Mouse (Mus musculus): ENCODE measurements around the gene Klk1b1.
"Not testable (repeated sequence)": the region's sequence is repeated elsewhere in the genome, so short reads cannot be mapped to it uniquely, and the experiment has no call there.

Gene Klk1b1

GRCm38 (mm10) chr7:44004847-44005246 is 38.3 kb downstream of the Klk1b1 start:
- DNase-seq (ENCODE audit: low spot score in 2 of 2): no peak

- not testable (repeated sequence) for DNase-seq (ENCODE audit: low spot score in 2 of 2)
Measured at GRCm38 (mm10) chr7:44011868-44012267, 45.3 kb downstream of the Klk1b1 start, which contains the start of gene Klk1b26. Gene Klk1b26, plus strand, starts transcription at chr7:44012168.

GRCm38 (mm10) chr7:44014666-44015065 is 48.1 kb downstream of the Klk1b1 start:
- DNase-seq (ENCODE audit: low spot score in 2 of 2): not testable (repeated sequence)

- DNase-seq (ENCODE audit: low spot score in 2 of 2): no peak
Measured at GRCm38 (mm10) chr7:44015071-44015470, 48.5 kb downstream of the Klk1b1 start.
